Mouse (Mus musculus): ENCODE measurements at regions not wholly inside any gene's neighbourhood (a gene's known extent, or its start where the extent isn't known, plus 50 kb on each side); places are given as distances from the start of the nearest gene placed in this dataset.

GRCm38 (mm10) chr4:89082838-89083237 lies 54.1 kb upstream of the Mtap start:
- DNase-seq (ENCODE audit: low read depth, low spot score) = no peak

GRCm38 (mm10) chr4:89078485-89078884 lies 58.4 kb upstream of the Mtap start:
- no peak for DNase-seq (ENCODE audit: low read depth, low spot score)

GRCm38 (mm10) chr4:89074705-89075104 lies 62.2 kb upstream of the Mtap start:
- DNase-seq (ENCODE audit: low read depth, low spot score) = no peak

GRCm38 (mm10) chr4:89070430-89070829 lies 66.5 kb upstream of the Mtap start:
- no peak for DNase-seq (ENCODE audit: low read depth, low spot score)

- DNase-seq (ENCODE audit: low read depth, low spot score) = no peak
Observed at GRCm38 (mm10) chr4:89064401-89064800, 72.5 kb upstream of the Mtap start.

GRCm38 (mm10) chr4:89062384-89062783 lies 74.5 kb upstream of the Mtap start:
- DNase-seq (ENCODE audit: low read depth, low spot score) = no peak

- DNase-seq (ENCODE audit: low read depth, low spot score) = no peak
Observed at GRCm38 (mm10) chr4:89061619-89062018, 75.3 kb upstream of the Mtap start.

GRCm38 (mm10) chr4:89057573-89057972 lies 79.3 kb upstream of the Mtap start:
- no peak for DNase-seq (ENCODE audit: low read depth, low spot score)

GRCm38 (mm10) chr4:89057135-89057534 lies 79.8 kb upstream of the Mtap start:
- DNase-seq (ENCODE audit: low read depth, low spot score) = no peak

GRCm38 (mm10) chr4:89055969-89056368 lies 81.0 kb upstream of the Mtap start:
- DNase-seq (ENCODE audit: low read depth, low spot score) = no peak

- no peak for DNase-seq (ENCODE audit: low read depth, low spot score)
Observed at GRCm38 (mm10) chr4:89053606-89054005, 83.3 kb upstream of the Mtap start.

GRCm38 (mm10) chr4:89051897-89052296 lies 85.0 kb upstream of the Mtap start:
- DNase-seq (ENCODE audit: low read depth, low spot score) = no peak

- no peak for DNase-seq (ENCODE audit: low read depth, low spot score)
Observed at GRCm38 (mm10) chr4:89050551-89051199, 86.2 kb upstream of the Mtap start.

GRCm38 (mm10) chr4:89049592-89050440 lies 87.1 kb upstream of the Mtap start:
- no peak for DNase-seq (ENCODE audit: low read depth, low spot score)

- DNase-seq (ENCODE audit: low read depth, low spot score) = no peak
Observed at GRCm38 (mm10) chr4:89044516-89044915, 92.4 kb upstream of the Mtap start.

- DNase-seq (ENCODE audit: low read depth, low spot score) = no peak
Observed at GRCm38 (mm10) chr4:89043982-89044381, 92.9 kb upstream of the Mtap start.

- no peak for DNase-seq (ENCODE audit: low read depth, low spot score)
Observed at GRCm38 (mm10) chr4:89040856-89041255, 96.1 kb upstream of the Mtap start.

GRCm38 (mm10) chr4:89038906-89039305 lies 98.0 kb upstream of the Mtap start:
- DNase-seq (ENCODE audit: low read depth, low spot score) = no peak

GRCm38 (mm10) chr4:89038135-89038534 lies 98.8 kb upstream of the Mtap start:
- no peak for DNase-seq (ENCODE audit: low read depth, low spot score)

GRCm38 (mm10) chr4:89034822-89035221 lies 102.1 kb upstream of the Mtap start:
- no peak for DNase-seq (ENCODE audit: low read depth, low spot score)

- no peak for DNase-seq (ENCODE audit: low read depth, low spot score)
Observed at GRCm38 (mm10) chr4:89034299-89034698, 102.6 kb upstream of the Mtap start.

GRCm38 (mm10) chr4:89012681-89013353 lies 124.1 kb upstream of the Mtap start:
- no peak for DNase-seq (ENCODE audit: low read depth, low spot score)

GRCm38 (mm10) chr4:89008561-89008960 lies 128.4 kb upstream of the Mtap start:
- DNase-seq (ENCODE audit: low read depth, low spot score) = no peak
